Mouse (Mus musculus) erythroblast, embryonic 14.5 days (primary cell): ENCODE measurements around the gene Cog7. TPM values are rescaled to one million over a fixed set of nuclear protein-coding genes. Genes with fewer than 3 reads are reported as not detected.

ENCODE experiments used
- H3K27me3 ChIP-seq: 2 replicates; pipeline ENCODE4 v1.6.1; 2012; ENCODE audit warnings: inconsistent platforms; ENCODE audit not compliant: control insufficient read depth
- H3K36me3 ChIP-seq: 2 replicates; pipeline ENCODE4 v1.6.1; 2012; ENCODE audit warnings: mild to moderate bottlenecking, inconsistent platforms; ENCODE audit not compliant: control insufficient read depth
- H3K4me1 ChIP-seq: 2 replicates; pipeline ENCODE4 v1.6.1; 2012; ENCODE audit warnings: inconsistent platforms; ENCODE audit not compliant: control insufficient read depth
- H3K4me3 ChIP-seq: replicated peaks from 2 replicates; pipeline ENCODE3; 2012; ENCODE audit warnings: moderate library complexity, mild to moderate bottlenecking, inconsistent platforms
- H3K9me3 ChIP-seq: 2 replicates; pipeline ENCODE4 v1.6.1; 2012; ENCODE audit warnings: low read length, inconsistent platforms, mixed read lengths; ENCODE audit not compliant: control insufficient read depth
- GATA1 ChIP-seq: IDR thresholded peaks from 2 replicates; pipeline ENCODE4 v1.6.1; 2012; ENCODE audit warnings: low read length, inconsistent platforms, mixed read lengths
- TAL1 ChIP-seq: IDR thresholded peaks from 3 replicates; pipeline ENCODE4 v1.6.1; 2012; ENCODE audit warnings: low read length, inconsistent platforms, mixed read lengths
- polyA plus RNA-seq: library from polyadenylated mRNA; stranded (reverse); fragments of >175 nt; gene quantifications from 2 replicates; pipeline ENCODE4 v1.2.3, GENCODE M21; 2012

The Cog7 gene
- 0.47 and 0.48 TPM in 2 replicates for polyA plus RNA-seq

DNA sequence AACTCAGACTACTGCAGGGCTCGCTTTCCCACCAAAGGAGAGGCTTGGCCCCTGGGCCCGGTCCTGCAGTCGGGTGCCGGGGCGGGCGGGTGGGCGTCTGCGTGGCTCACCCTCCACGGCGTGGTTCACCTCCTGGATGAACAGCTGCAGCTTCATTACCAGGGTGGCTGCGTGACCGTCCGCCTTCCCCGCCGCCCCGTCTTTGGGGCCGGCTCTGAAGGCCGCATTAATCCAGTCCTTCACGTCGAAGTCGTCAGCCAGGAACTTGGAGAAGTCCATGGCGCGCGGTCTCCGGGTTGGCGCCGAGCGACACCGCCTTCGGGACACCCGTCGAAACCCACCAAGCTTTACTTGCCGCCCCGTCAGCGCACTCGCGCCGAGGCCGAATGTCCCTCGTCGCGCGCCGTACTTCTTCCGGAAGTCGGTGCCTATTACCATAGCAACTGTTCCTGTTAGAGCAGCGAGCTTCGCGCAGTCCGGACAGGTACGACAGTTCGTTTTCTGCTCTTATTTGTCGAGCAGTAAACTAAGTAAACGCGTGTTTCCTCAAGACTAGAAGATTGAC is at the start of gene Cog7:
TSS of gene Cog7 (minus strand) at position 405 of the 565 bp plus-strand sequence.
- TF ChIP-seq TAL1 (no peak), GATA1 (no peak)
- H3K4me3 ChIP-seq: peak within 1 kb of the TSS; percentile 70
- H3K9me3 ChIP-seq: no peaks in the 10 kb centered on the region

DNA sequence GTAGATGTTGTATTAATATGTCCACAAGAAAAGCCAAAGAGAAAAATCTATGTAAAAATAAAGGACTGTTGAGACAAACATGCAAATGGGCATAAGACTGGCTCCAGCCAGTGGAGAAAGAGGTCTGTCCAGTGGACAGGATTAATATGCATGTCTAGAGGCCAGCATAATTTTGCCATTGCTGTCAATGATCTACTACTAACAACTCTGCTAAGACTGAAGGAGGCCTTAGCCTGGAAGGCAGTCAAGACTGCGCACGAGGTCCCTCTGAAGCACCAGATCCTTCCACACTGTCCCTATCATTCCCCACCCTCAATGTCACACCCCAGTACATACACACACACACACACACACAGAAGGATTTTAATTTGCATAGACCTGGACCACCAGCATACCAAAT is 40.6 kb upstream of the Cog7 start:
- TF ChIP-seq GATA1 (no peak), TAL1 (no peak)
- H3K36me3 ChIP-seq: peaks cover 4% of the 10 kb centered on the region
- no peaks in the 10 kb centered on the region for H3K27me3 ChIP-seq
- peaks cover 52% of the 10 kb centered on the region for H3K4me1 ChIP-seq
- no peaks in the 10 kb centered on the region for H3K9me3 ChIP-seq
- H3K4me3 ChIP-seq: no peak overlapping the region

More for the DNA sequence above, at the start of gene Cog7:
- H3K4me1 ChIP-seq: peaks cover 18% of the 10 kb centered on the region
- H3K27me3 ChIP-seq: no peaks in the 10 kb centered on the region; the same call in 1 of the 2 replicates
- peaks cover 14% of the 10 kb centered on the region for H3K36me3 ChIP-seq

DNA sequence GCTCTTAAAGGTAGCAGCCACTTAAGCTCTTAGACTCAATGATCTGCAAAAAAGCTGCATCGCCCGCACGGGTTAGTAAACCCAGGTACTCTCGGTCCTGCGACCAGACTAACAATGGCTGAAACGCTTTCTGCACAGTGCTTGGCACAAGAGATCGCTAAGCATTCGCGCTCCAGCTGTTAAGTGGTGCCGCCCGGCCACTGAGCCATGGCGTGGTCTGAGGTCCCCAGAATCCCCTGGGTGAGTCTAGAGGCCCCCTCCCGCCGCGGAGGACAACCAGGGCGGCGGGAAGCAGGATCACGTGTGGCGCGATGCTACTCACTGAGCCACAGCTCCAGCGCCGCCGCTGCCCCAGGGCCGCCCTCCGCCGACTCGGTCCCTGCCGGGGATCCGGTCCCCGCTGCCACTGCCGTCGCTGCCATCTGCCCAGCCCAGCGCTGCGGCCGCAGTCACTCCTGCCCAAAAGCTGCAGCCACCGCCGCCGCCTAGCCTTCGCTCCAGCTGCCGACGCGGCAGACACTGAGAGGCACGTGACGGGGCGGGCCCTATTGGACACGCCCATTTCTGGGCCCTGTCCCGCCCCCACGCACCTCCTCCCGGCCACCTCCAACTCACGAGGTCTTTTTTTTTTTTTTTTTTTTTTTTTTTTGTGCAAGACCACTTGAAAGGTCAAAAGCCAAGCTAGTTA is 39.3 kb upstream of the Cog7 start, which contains the start of gene Gga2:
TSS of gene Gga2 (minus strand) at position 556 of the 688 bp plus-strand sequence.
- Histone ChIP-seq H3K9me3 (no peaks in the 10 kb centered on the region), H3K4me3 (peak within 1 kb of the TSS; percentile 71), H3K27me3 (no peaks in the 10 kb centered on the region), H3K36me3 (peaks cover 13% of the 10 kb centered on the region), H3K4me1 (peaks cover 65% of the 10 kb centered on the region)
- no peak for TF ChIP-seq TAL1
- no peak for TF ChIP-seq GATA1

DNA sequence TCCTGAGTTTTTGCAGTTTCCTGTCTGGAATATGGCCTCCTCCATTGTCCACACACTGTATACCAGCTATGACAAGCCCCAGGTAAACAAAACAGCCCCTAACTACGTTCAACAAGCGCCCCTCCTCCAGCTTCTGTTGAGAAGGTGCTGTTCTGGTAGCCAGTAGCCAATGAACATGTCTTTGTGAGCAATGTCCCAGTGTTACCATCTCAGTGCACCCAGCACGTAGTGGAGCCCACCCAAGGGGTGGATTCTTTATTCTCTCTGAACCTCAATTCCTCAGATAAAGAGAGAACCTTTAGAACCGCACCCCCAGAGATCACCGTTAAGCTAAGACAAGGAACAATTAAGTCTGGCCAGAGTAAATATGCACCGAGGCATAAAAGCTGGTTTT is 38.8 kb upstream of the Cog7 start:
- TF ChIP-seq TAL1 (no peak), GATA1 (no peak)
- H3K36me3 ChIP-seq: peaks cover 16% of the 10 kb centered on the region
- H3K9me3 ChIP-seq: no peaks in the 10 kb centered on the region
- H3K4me1 ChIP-seq: peaks cover 71% of the 10 kb centered on the region
- H3K4me3 ChIP-seq: peak overlapping the region; percentile 71
- H3K27me3 ChIP-seq: no peaks in the 10 kb centered on the region

DNA sequence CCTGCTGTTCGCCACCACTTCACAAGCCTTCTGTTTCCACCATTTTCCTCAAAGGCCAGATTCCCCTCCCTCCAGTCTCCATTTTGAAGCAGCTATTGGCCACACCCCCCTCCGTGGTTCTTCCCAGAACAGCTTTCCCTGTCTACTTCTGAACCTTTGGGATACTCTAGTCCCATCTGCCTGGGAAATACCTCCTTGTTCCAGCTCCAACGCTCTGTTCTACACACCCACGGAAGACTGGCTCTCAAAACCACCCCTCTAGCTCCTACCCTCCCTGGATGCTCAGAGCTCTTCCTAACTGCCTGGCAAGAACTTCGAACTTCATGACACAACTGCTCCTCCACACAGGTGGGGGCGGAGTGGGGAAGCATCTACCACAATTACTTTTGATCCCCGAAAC is 37.5 kb upstream of the Cog7 start:
- Histone ChIP-seq H3K36me3 (peaks cover 16% of the 10 kb centered on the region), H3K4me3 (peak overlapping the region; percentile 71), H3K4me1 (peaks cover 80% of the 10 kb centered on the region), H3K9me3 (no peaks in the 10 kb centered on the region), H3K27me3 (no peaks in the 10 kb centered on the region)
- TF ChIP-seq TAL1 (no peak), GATA1 (no peak)

DNA sequence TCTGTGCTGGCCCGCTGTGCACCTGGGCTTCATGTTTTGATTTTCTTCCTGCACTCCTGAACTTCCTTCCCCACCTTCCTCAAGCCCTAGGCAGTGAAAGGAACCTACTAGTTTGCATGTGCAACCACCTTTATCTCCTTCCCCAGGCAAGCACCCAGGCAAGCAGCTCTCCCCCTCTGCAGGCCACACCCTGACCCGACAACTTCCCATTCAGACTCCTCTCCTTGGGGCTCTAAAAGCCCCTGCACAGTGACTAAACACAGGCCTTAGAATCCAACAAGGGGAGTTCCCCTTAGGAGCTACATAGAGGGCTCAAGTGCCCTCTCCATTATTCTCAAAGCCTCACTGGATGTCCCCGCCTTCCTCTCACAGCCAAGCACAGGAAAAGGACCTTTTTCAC is 36.7 kb upstream of the Cog7 start:
- Histone ChIP-seq H3K4me3 (peak overlapping the region; percentile 71), H3K36me3 (peaks cover 16% of the 10 kb centered on the region), H3K4me1 (peaks cover 77% of the 10 kb centered on the region), H3K9me3 (no peaks in the 10 kb centered on the region), H3K27me3 (no peaks in the 10 kb centered on the region)
- TF ChIP-seq GATA1 (peak; percentile 33; the same call in 1 of the 2 replicates), TAL1 (no peak)

DNA sequence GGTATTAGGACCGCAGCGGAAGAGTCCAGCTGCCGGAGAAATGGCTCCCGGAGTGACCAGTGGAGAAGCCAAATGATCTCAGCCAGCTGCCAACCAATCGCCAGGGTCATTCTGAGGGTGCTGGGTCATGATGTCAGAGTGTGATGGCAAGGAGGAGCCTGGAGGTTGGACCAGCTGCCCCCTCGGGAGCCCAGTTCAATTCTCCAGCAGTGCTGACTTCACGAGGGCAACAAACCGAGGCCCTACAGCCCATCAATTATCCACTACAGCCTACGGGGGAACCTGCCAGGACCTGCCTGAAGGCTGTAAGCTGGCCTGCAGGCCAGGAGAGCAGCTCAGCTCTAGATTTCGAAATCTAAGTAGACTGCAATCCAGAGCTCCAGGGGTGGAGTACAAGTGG is 34.2 kb upstream of the Cog7 start:
- H3K4me1 ChIP-seq: peaks cover 71% of the 10 kb centered on the region
- no peaks in the 10 kb centered on the region for H3K27me3 ChIP-seq
- peaks cover 31% of the 10 kb centered on the region for H3K36me3 ChIP-seq
- H3K9me3 ChIP-seq: no peaks in the 10 kb centered on the region
- no peak for TF ChIP-seq GATA1
- TF ChIP-seq TAL1: no peak
- no peak overlapping the region for H3K4me3 ChIP-seq

DNA sequence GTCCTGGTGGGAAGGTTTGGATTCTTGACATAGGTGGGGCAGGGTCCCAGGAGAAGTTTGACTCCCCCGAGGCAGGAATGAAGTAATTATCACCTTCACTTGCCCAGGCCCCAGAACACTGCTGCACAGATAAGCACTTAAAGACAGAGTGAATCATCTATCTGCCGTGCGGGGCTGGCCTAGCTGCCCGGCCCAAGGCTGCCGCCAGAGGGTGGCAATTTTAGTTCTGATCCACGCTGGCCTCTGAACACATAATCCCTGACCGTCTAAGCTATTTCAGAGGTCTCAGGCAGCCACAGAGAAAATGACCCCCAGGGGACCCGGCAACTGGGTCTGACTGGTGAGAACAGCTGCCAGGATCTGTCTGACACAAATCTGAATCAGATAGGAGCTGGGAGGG is 33.6 kb upstream of the Cog7 start:
- peaks cover 37% of the 10 kb centered on the region for H3K36me3 ChIP-seq
- H3K4me1 ChIP-seq: peaks cover 64% of the 10 kb centered on the region
- peak overlapping the region; percentile 24 for H3K4me3 ChIP-seq
- no peaks in the 10 kb centered on the region for H3K27me3 ChIP-seq
- TF ChIP-seq GATA1: peak; percentile 24; the same call in 1 of the 2 replicates
- TF ChIP-seq TAL1: no peak
- no peaks in the 10 kb centered on the region for H3K9me3 ChIP-seq

DNA sequence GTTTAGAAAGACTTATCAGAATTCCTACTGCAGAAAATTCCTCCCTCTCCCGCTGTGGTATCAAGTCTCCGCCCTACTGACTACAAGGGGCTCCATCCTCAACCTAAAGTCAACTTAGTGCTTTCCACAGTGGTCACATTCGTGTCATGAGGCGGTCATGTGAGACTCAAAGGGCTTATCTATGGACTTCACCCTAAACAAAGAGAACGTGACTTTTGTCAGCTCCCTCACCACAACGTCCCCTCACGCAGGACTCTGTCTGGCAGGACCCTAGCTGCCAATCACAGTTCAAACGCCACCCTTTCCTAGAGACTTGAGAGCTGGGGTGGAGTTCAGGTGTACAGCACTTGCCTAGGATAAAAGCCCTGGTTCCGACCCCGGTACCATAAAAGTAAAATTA is 31.4 kb upstream of the Cog7 start:
- Histone ChIP-seq H3K4me3 (no peak overlapping the region), H3K4me1 (peaks cover 49% of the 10 kb centered on the region), H3K36me3 (peaks cover 56% of the 10 kb centered on the region), H3K27me3 (no peaks in the 10 kb centered on the region), H3K9me3 (no peaks in the 10 kb centered on the region)
- TF ChIP-seq GATA1: no peak
- TF ChIP-seq TAL1: no peak
